Mouse (Mus musculus): Measurements from ENCODE around the gene Borcs8. TPM values are rescaled to one million over a fixed set of nuclear protein-coding genes. Genes with fewer than 3 reads are reported as not detected.

Gene Borcs8
- polyA plus RNA-seq, 1 experiment: 104 TPM

DNA sequence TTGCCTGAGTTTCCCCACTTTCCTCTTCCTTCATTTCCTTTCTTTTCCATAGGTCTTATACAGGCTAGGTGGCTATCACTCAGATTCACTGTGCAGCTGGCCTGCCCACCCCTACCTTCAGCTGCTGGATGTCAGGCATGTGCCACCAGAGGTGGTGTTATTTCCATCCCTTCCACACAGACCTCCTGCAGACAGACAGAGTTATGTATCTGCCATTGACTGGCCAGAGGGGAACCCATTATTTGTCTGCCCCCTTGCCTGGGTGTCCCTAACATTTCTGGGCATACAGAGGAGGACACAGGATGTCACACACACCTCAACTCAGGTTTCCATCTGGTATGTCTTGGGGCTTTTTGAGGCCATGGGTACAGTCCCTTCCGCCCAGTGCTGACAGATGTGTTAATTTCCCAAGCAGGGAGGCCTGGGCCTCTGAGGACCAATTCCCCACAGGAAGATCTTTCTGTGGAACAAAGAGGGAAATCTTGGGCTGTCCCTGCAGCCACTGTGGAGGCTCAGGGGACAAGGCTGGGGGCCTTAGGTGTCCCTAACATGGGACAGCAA is 18.0 kb downstream of the Borcs8 start:
- Histone ChIP-seq H3K4me1 (ENCODE audit: control insufficient read depth, insufficient read depth, low read length) (peaks cover 12% of the 10 kb centered on the region), H3K27ac (ENCODE audit: control insufficient read depth, insufficient read depth, low read depth, low read length) (no peak overlapping the region), H3K36me3 (ENCODE audit: control insufficient read depth, insufficient read depth, low read length) (no peaks in the 10 kb centered on the region), H3K27me3 (ENCODE audit: control insufficient read depth, insufficient read depth, low read length) (no peaks in the 10 kb centered on the region), H3K4me3 (ENCODE audit: control insufficient read depth, low read depth, low read length) (no peak overlapping the region)
- TF ChIP-seq POLR2A (IDR thresholded peaks at IDR 0.05; ENCODE audit: control insufficient read depth, low read depth, low read length) (no peak), CTCF (IDR thresholded peaks at IDR 0.05; ENCODE audit: control insufficient read depth, insufficient read depth, insufficient replicate concordance, low read depth, low read length) (no peak)

DNA sequence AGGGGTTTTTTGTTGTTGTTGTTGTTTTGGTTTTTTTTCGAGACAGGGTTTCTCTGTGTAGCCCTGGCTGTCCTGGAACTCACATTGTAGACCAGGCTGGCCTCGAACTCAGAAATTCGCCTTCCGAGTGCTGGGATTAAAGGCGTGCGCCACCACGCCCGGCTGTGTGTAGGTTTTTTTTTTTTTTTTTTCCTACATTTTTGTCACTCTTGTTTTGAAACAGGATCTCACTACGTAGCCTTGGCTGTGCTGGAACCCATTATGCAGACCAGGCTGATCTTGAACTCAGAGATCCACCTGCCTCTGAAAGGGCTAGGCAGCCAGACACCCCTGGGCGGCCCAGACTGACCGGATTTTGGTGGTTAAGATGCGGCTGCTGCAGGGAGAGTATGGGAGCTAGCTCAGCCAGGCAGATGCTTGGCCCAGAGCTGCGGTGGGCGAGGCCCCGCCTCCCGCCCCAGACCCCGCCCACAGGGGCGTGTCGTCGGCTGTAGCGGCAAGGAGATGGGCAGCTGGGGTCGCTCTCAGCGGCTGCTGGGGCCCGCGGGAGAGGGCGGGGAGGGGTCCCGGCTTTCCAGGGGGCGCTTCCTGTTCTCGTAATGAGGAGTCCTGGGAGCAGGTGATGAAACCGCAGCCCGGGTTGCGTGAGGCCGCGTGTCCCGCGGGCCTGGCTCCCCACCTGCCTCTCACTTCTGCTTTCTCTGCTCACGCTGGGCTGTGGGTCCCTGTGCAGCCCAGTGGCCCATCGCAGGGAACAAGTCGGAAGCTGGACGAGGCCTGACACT is 19.0 kb downstream of the Borcs8 start:
- H3K27ac ChIP-seq (ENCODE audit: control insufficient read depth, insufficient read depth, low read depth, low read length): no peak overlapping the region
- no peaks in the 10 kb centered on the region for H3K36me3 ChIP-seq (ENCODE audit: control insufficient read depth, insufficient read depth, low read length)
- TF ChIP-seq CTCF (IDR thresholded peaks at IDR 0.05; ENCODE audit: control insufficient read depth, insufficient read depth, insufficient replicate concordance, low read depth, low read length) (no peak), POLR2A (IDR thresholded peaks at IDR 0.05; ENCODE audit: control insufficient read depth, low read depth, low read length) (no peak)
- peak overlapping the region; percentile 69 for H3K4me3 ChIP-seq (ENCODE audit: control insufficient read depth, low read depth, low read length)
- H3K27me3 ChIP-seq (ENCODE audit: control insufficient read depth, insufficient read depth, low read length): no peaks in the 10 kb centered on the region
- peaks cover 5% of the 10 kb centered on the region for H3K4me1 ChIP-seq (ENCODE audit: control insufficient read depth, insufficient read depth, low read length)

GRCm38 (mm10) chr8:70159211-70159610 is 19.9 kb downstream of the Borcs8 start:
- H3K4me3 ChIP-seq (ENCODE audit: control insufficient read depth, low read depth, low read length): no peak overlapping the region
- TF ChIP-seq CTCF (IDR thresholded peaks at IDR 0.05; ENCODE audit: control insufficient read depth, insufficient read depth, insufficient replicate concordance, low read depth, low read length) (no peak), POLR2A (IDR thresholded peaks at IDR 0.05; ENCODE audit: control insufficient read depth, low read depth, low read length) (no peak)
- no peaks in the 10 kb centered on the region for H3K27me3 ChIP-seq (ENCODE audit: control insufficient read depth, insufficient read depth, low read length)
- no peak overlapping the region for H3K27ac ChIP-seq (ENCODE audit: control insufficient read depth, insufficient read depth, low read depth, low read length)
- H3K4me1 ChIP-seq (ENCODE audit: control insufficient read depth, insufficient read depth, low read length): peaks cover 5% of the 10 kb centered on the region
- no peaks in the 10 kb centered on the region for H3K36me3 ChIP-seq (ENCODE audit: control insufficient read depth, insufficient read depth, low read length)

DNA sequence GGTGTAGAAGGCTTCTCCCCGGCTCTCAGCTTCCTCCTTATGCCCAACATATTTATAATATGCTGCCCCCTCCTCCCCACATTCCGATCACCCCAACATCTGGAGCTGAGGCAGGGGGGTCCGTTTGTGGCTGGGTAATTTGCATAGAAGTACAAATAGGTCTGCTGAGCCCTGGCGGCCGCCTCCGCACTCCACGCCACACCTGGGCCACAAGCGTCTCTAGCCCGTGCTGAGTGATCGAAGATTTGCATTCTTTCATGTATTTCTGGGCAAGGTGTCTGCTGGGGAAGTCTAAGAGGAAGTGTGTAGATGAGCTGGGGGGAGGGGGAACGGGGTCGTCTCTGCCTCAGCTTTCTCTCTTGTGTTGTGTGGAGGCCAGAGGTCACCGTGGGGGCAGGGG is 20.7 kb downstream of the Borcs8 start:
- no peak overlapping the region for H3K4me3 ChIP-seq (ENCODE audit: control insufficient read depth, low read depth, low read length)
- no peaks in the 10 kb centered on the region for H3K27me3 ChIP-seq (ENCODE audit: control insufficient read depth, insufficient read depth, low read length)
- TF ChIP-seq POLR2A (IDR thresholded peaks at IDR 0.05; ENCODE audit: control insufficient read depth, low read depth, low read length) (no peak), CTCF (IDR thresholded peaks at IDR 0.05; ENCODE audit: control insufficient read depth, insufficient read depth, insufficient replicate concordance, low read depth, low read length) (no peak)
- H3K36me3 ChIP-seq (ENCODE audit: control insufficient read depth, insufficient read depth, low read length): no peaks in the 10 kb centered on the region
- peaks cover 5% of the 10 kb centered on the region for H3K4me1 ChIP-seq (ENCODE audit: control insufficient read depth, insufficient read depth, low read length)
- H3K27ac ChIP-seq (ENCODE audit: control insufficient read depth, insufficient read depth, low read depth, low read length): no peak overlapping the region

GRCm38 (mm10) chr8:70163316-70163715 is 24.0 kb downstream of the Borcs8 start:
- Histone ChIP-seq H3K27ac (ENCODE audit: control insufficient read depth, insufficient read depth, low read depth, low read length) (no peak overlapping the region), H3K4me1 (ENCODE audit: control insufficient read depth, insufficient read depth, low read length) (peaks cover 20% of the 10 kb centered on the region), H3K36me3 (ENCODE audit: control insufficient read depth, insufficient read depth, low read length) (no peaks in the 10 kb centered on the region), H3K27me3 (ENCODE audit: control insufficient read depth, insufficient read depth, low read length) (no peaks in the 10 kb centered on the region), H3K4me3 (ENCODE audit: control insufficient read depth, low read depth, low read length) (no peak overlapping the region)
- TF ChIP-seq POLR2A (IDR thresholded peaks at IDR 0.05; ENCODE audit: control insufficient read depth, low read depth, low read length) (no peak), CTCF (IDR thresholded peaks at IDR 0.05; ENCODE audit: control insufficient read depth, insufficient read depth, insufficient replicate concordance, low read depth, low read length) (no peak)

DNA sequence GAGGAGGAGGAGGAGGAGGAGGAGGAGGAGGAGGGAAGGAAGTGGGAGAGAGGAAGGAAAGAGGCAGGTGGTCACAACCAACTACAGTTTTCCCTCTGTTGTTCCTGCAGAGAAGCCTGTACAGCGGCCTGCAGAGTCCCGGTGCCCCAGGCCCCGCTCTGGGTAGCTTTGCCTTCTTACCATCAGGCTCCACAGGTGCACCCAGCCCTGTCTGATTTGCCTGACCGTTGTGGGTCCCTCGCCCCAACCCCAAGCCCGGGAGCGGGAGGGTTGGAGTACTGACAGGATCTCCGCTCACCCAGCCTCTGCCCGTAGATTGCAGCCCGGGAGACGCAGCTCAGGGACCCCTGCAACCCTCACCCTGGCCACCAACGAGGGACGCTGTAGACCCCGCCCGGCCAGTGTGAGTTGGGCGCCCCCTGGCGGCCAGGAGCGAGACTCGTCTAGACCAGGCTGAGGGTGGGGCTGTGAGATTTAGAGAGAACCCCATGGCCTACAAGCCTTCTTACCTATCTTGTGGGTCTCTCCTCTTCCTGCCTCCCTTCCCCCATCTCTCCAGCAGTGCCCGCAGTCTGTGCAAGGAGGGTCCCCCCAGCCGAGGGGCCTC is 27.3 kb downstream of the Borcs8 start:
- no peak for TF ChIP-seq POLR2A (IDR thresholded peaks at IDR 0.05; ENCODE audit: control insufficient read depth, low read depth, low read length)
- TF ChIP-seq CTCF (IDR thresholded peaks at IDR 0.05; ENCODE audit: control insufficient read depth, insufficient read depth, insufficient replicate concordance, low read depth, low read length): peak; percentile 92
- H3K27me3 ChIP-seq (ENCODE audit: control insufficient read depth, insufficient read depth, low read length): no peaks in the 10 kb centered on the region

GRCm38 (mm10) chr8:70170116-70170515 is 30.8 kb downstream of the Borcs8 start:
- no peak overlapping the region for H3K27ac ChIP-seq (ENCODE audit: control insufficient read depth, insufficient read depth, low read depth, low read length)
- H3K36me3 ChIP-seq (ENCODE audit: control insufficient read depth, insufficient read depth, low read length): no peaks in the 10 kb centered on the region
- no peak overlapping the region for H3K4me3 ChIP-seq (ENCODE audit: control insufficient read depth, low read depth, low read length)
- no peaks in the 10 kb centered on the region for H3K27me3 ChIP-seq (ENCODE audit: control insufficient read depth, insufficient read depth, low read length)
- H3K4me1 ChIP-seq (ENCODE audit: control insufficient read depth, insufficient read depth, low read length): peaks cover 25% of the 10 kb centered on the region
- TF ChIP-seq CTCF (IDR thresholded peaks at IDR 0.05; ENCODE audit: control insufficient read depth, insufficient read depth, insufficient replicate concordance, low read depth, low read length): no peak
- no peak for TF ChIP-seq POLR2A (IDR thresholded peaks at IDR 0.05; ENCODE audit: control insufficient read depth, low read depth, low read length)

More for the DNA sequence above, 27.3 kb downstream of the Borcs8 start:
- Histone ChIP-seq H3K36me3 (ENCODE audit: control insufficient read depth, insufficient read depth, low read length) (no peaks in the 10 kb centered on the region), H3K4me3 (ENCODE audit: control insufficient read depth, low read depth, low read length) (peak overlapping the region; percentile 30), H3K4me1 (ENCODE audit: control insufficient read depth, insufficient read depth, low read length) (peaks cover 18% of the 10 kb centered on the region), H3K27ac (ENCODE audit: control insufficient read depth, insufficient read depth, low read depth, low read length) (no peak overlapping the region)

Measured in testis, adult 2 months (tissue).